ENCODE assay signal across 9 mouse cellular contexts in genomic region chr7:144781337-144781736, GRCm38 (mm10). TPM values are rescaled to one million over a fixed set of nuclear protein-coding genes. Genes with fewer than 3 reads are reported as not detected.
A peak's percentile ranks its signal among the peaks of the same experiment; 100 is the strongest.
DNase-seq lines count a peak whose midpoint lies in the region; ATAC-seq and TF ChIP-seq lines count a peak whose summit lies in the region.
"Had no signal": no experiment of that assay in that cellular context is flagged by ENCODE, and none has a peak within 500 bp of the region (broad histone marks: within the 10 kb centered on the region; RNA-seq: fewer than 3 reads in every experiment).

No protein-coding gene starts in this region.

- DNase-seq in gastrocnemius, postnatal 10 days: peak; percentile 15
- no peak for DNase-seq in gastrocnemius, postnatal 25 days
- peak; percentile 15 for DNase-seq in thymus, postnatal 4 days
- no peak for DNase-seq in thymus, postnatal 14 days
- peak; percentile 88 for DNase-seq in retina, embryonic 14.5 days (ENCODE audit: low spot score)
- no peak for DNase-seq in left cerebral cortex, adult 8-10 months (ENCODE audit: low spot score in 2 of 2)
- DNase-seq in layer of hippocampus, adult 9-10 months (ENCODE audit: low spot score): no peak

- H3K27me3 ChIP-seq in intestine, postnatal 0 days (replicated peaks; ENCODE audit: control insufficient read depth, insufficient read depth, low read length): no peaks in the 10 kb centered on the region

- ATAC-seq in intestine, postnatal 0 days: no peak

- peaks cover 15% of the 10 kb centered on the region for H3K4me1 ChIP-seq in intestine, postnatal 0 days (replicated peaks; ENCODE audit: control insufficient read depth, insufficient read depth, low read length)

- no peaks in the 10 kb centered on the region for H3K9me3 ChIP-seq in intestine, postnatal 0 days (ENCODE audit: control insufficient read depth)

- 0 out of 2 replicates have a peak overlapping the region, but pooled peaks have one; percentile 50 for H3K27ac ChIP-seq in intestine, postnatal 0 days (ENCODE audit: low read depth, low read length)

- no peak overlapping the region for H3K4me3 ChIP-seq in intestine, postnatal 0 days (ENCODE audit: low read depth, low read length)

- peak; percentile 87 for TF ChIP-seq CTCF in intestine, postnatal 0 days (IDR thresholded peaks at IDR 0.05; ENCODE audit: low read depth)

- H3K9ac ChIP-seq in intestine, postnatal 0 days (ENCODE audit: low read depth, low read length): no peak overlapping the region

- no peaks in the 10 kb centered on the region for H3K36me3 ChIP-seq in intestine, postnatal 0 days (ENCODE audit: control insufficient read depth, insufficient read depth)

- 57% methylated on average over 5 of the region's 5 CpGs for WGBS in intestine, postnatal 0 days

- H3K4me2 ChIP-seq in intestine, postnatal 0 days (replicated peaks; ENCODE audit: low read depth): no peak overlapping the region

RNA-seq across cellular contexts. Expression of gene Ano1, which starts 29.6 kb away (rescaled TPM):
- total RNA-seq in gastrocnemius, postnatal 10 days (2021): 10 to 100 TPM in 1 of 2 experiments, 1 to 10 TPM in 1; 8.6 to 11.6 TPM
- 1 to 10 TPM; 2.1 to 3.5 TPM for total RNA-seq in gastrocnemius, postnatal 25 days (2021)
- 9.0 and 9.3 TPM in 2 replicates for polyA plus RNA-seq in intestine, postnatal 0 days (2015; fragmentation: Nextera tagmentation; extraction: Ambion mirVana)
- total RNA-seq in left cerebral cortex, adult 8-10 months (2022): 1 to 10 TPM; 3.6 to 5.7 (median 4.2) TPM
- total RNA-seq: neutrophil, adult 5-6 weeks had no signal

RNA-seq across cellular contexts. Expression of gene Fgf3, which starts 56.5 kb away (rescaled TPM):
- not detected for total RNA-seq in gastrocnemius, postnatal 10 days (2021)
- not detected for total RNA-seq in gastrocnemius, postnatal 25 days (2021)
- polyA plus RNA-seq in intestine, postnatal 0 days (2015; fragmentation: Nextera tagmentation; extraction: Ambion mirVana): not detected in 2 replicates
- 1 to 10 TPM; 1.0 to 1.9 (median 1.4) TPM for total RNA-seq in left cerebral cortex, adult 8-10 months (2022)

Comparison
In these comparisons a context has a peak if more than half of its experiments do, and no peak if none do; other contexts are left out.
1. DNase-seq: peak in gastrocnemius, postnatal 10 days (single experiment), thymus, postnatal 4 days (single experiment) and retina, embryonic 14.5 days (single experiment); none in gastrocnemius, postnatal 25 days (single experiment), thymus, postnatal 14 days (single experiment), left cerebral cortex, adult 8-10 months (0 of 2) and layer of hippocampus, adult 9-10 months (single experiment).